Mouse (Mus musculus) midbrain, postnatal 0 days (tissue): ENCODE measurements around the gene Adgra1. TPM values are rescaled to one million over a fixed set of nuclear protein-coding genes. Genes with fewer than 3 reads are reported as not detected.

ENCODE experiments used
- ATAC-seq: fragments of 200-750 bp; cut with Nextera tagmentation; 2 replicates; pipeline ENCODE4 v1.8.0; 2017; ENCODE audit warnings: moderate number of reproducible peaks, mild to moderate bottlenecking, moderate TSS enrichment, moderate library complexity; ENCODE audit not compliant: low FRiP score
- DNase-seq: peaks from one replicate; pipeline ENCODE4 v3.0.0-alpha.2; 2015; ENCODE audit warnings: low spot score
- H3K27ac ChIP-seq: fragments of 300-500 bp; sonication (generic); 2 replicates; pipeline ENCODE4 v1.5.1; 2014; ENCODE audit warnings: low read depth, mild to moderate bottlenecking, low read length, mixed read lengths
- H3K27me3 ChIP-seq: fragments of 300-500 bp; sonication (generic); 2 replicates; pipeline ENCODE4 v1.6.1; 2014; ENCODE audit warnings: low read length, control low read depth, mixed read lengths; ENCODE audit not compliant: insufficient read depth
- H3K36me3 ChIP-seq: fragments of 300-500 bp; sonication (generic); 2 replicates; pipeline ENCODE4 v1.6.1; 2014; ENCODE audit warnings: low read length, control low read depth, mixed read lengths; ENCODE audit not compliant: insufficient read depth
- H3K4me1 ChIP-seq: fragments of 300-500 bp; sonication (generic); 2 replicates; pipeline ENCODE4 v1.6.1; 2014; ENCODE audit warnings: mild to moderate bottlenecking, control low read depth, antibody characterized with exemption, low read length, mixed read lengths; ENCODE audit not compliant: insufficient read depth
- H3K4me2 ChIP-seq: fragments of 300-500 bp; sonication (generic); 2 replicates; pipeline ENCODE4 v1.6.1; 2014; ENCODE audit warnings: low read depth, mild to moderate bottlenecking, low read length, mixed read lengths; ENCODE audit not compliant: poor library complexity, severe bottlenecking
- H3K4me3 ChIP-seq: fragments of 300-500 bp; sonication (generic); 2 replicates; pipeline ENCODE4 v1.5.1; 2014; ENCODE audit warnings: low read depth, mild to moderate bottlenecking, low read length, moderate library complexity
- H3K9ac ChIP-seq: fragments of 300-500 bp; sonication (generic); replicated peaks from 2 replicates; pipeline ENCODE4 v1.6.1; 2014; ENCODE audit warnings: mild to moderate bottlenecking, low read length, moderate library complexity, mixed read lengths; ENCODE audit not compliant: poor library complexity, severe bottlenecking
- H3K9me3 ChIP-seq: fragments of 300-500 bp; sonication (generic); 2 replicates; pipeline ENCODE4 v1.6.1; 2016; ENCODE audit warnings: low read length, control low read depth
- CTCF ChIP-seq: IDR thresholded peaks from 2 replicates; pipeline ENCODE4 v1.5.1; 2016; ENCODE audit warnings: antibody characterized with exemption, mild to moderate bottlenecking
- WGBS: fragments of 180-500 bp; shearing (Covaris S2); extraction: QIAGEN DNeasy Blood & Tissue Kit; methylation state at CpG from one replicate; pipeline ENCODE4 v1.1.7; 2014; 5-methylcytosine and 5-hydroxymethylcytosine counted together
- polyA plus RNA-seq: library from polyadenylated mRNA; unstranded; fragments of >200 nt; fragmentation: Nextera tagmentation; extraction: Ambion mirVana; gene quantifications from 2 replicates; pipeline ENCODE4 v1.2.1, GENCODE M21; 2015
- total RNA-seq: library from RNA; depleted of rRNA; stranded (reverse); fragments of >200 nt; gene quantifications from 2 replicates; pipeline ENCODE4 v1.2.3, GENCODE M21; 2014

The Adgra1 gene
- total and polyA plus RNA-seq, 2 experiments from 2014 or later: 27.8 to 55.3 TPM

GRCm38 (mm10) chr7:139871014-139871413, 37.0 kb downstream of the Adgra1 start:
- no peaks in the 10 kb centered on the region for H3K9me3 ChIP-seq
- H3K4me3 ChIP-seq: no peak overlapping the region
- H3K36me3 ChIP-seq: peaks cover 16% of the 10 kb centered on the region; the same call in 1 of the 2 replicates
- DNase-seq (peak; percentile 58), ATAC-seq (peak; percentile 61; the same call in 1 of the 2 replicates)
- no peaks in the 10 kb centered on the region for H3K27me3 ChIP-seq
- TF ChIP-seq CTCF: no peak
- no peak overlapping the region for H3K9ac ChIP-seq
- 46% methylated on average over 5 of the region's 5 CpGs for WGBS
- H3K4me1 ChIP-seq: no peaks in the 10 kb centered on the region
- H3K4me2 ChIP-seq: no peak overlapping the region
- H3K27ac ChIP-seq: peak overlapping the region; percentile 59; the same call in 1 of the 2 replicates

- Histone ChIP-seq H3K4me2 (no peak overlapping the region), H3K36me3 (peaks cover 18% of the 10 kb centered on the region; the same call in 1 of the 2 replicates), H3K27me3 (no peaks in the 10 kb centered on the region), H3K9ac (no peak overlapping the region), H3K4me1 (no peaks in the 10 kb centered on the region), H3K27ac (no peak overlapping the region), H3K9me3 (no peaks in the 10 kb centered on the region), H3K4me3 (no peak overlapping the region)
- WGBS: 62% methylated on average over 10 of the region's 10 CpGs
- ATAC-seq (peak; percentile 58; the same call in 1 of the 2 replicates), DNase-seq (peak; percentile 81)
- TF ChIP-seq CTCF: peak; percentile 97
Measured at GRCm38 (mm10) chr7:139877167-139877792, 43.3 kb downstream of the Adgra1 start.

- no peak for TF ChIP-seq CTCF
- Histone ChIP-seq H3K27ac (no peak overlapping the region), H3K4me2 (no peak overlapping the region), H3K4me1 (no peaks in the 10 kb centered on the region), H3K36me3 (peaks cover 15% of the 10 kb centered on the region; the same call in 1 of the 2 replicates), H3K9me3 (no peaks in the 10 kb centered on the region), H3K9ac (no peak overlapping the region), H3K4me3 (no peak overlapping the region), H3K27me3 (no peaks in the 10 kb centered on the region)
- WGBS: 53% methylated on average over 5 of the region's 5 CpGs
- no peak for DNase-seq
- no peak for ATAC-seq
Measured at GRCm38 (mm10) chr7:139878122-139878521, 44.1 kb downstream of the Adgra1 start.

GRCm38 (mm10) chr7:139878621-139879020, 44.6 kb downstream of the Adgra1 start:
- Histone ChIP-seq H3K27ac (no peak overlapping the region), H3K4me1 (no peaks in the 10 kb centered on the region), H3K36me3 (peaks cover 15% of the 10 kb centered on the region; the same call in 1 of the 2 replicates), H3K9me3 (no peaks in the 10 kb centered on the region), H3K4me3 (no peak overlapping the region), H3K9ac (no peak overlapping the region), H3K4me2 (no peak overlapping the region), H3K27me3 (no peaks in the 10 kb centered on the region)
- TF ChIP-seq CTCF: no peak
- WGBS: 64% methylated on average over 6 of the region's 6 CpGs
- ATAC-seq (no peak), DNase-seq (no peak)

GRCm38 (mm10) chr7:139883545-139883944, 49.6 kb downstream of the Adgra1 start:
- no peak for DNase-seq
- no peak for TF ChIP-seq CTCF
- WGBS: 78% methylated on average over 4 of the region's 4 CpGs
- Histone ChIP-seq H3K36me3 (no peaks in the 10 kb centered on the region), H3K9ac (no peak overlapping the region), H3K4me1 (no peaks in the 10 kb centered on the region), H3K27ac (no peak overlapping the region), H3K4me3 (no peak overlapping the region), H3K27me3 (no peaks in the 10 kb centered on the region), H3K4me2 (no peak overlapping the region), H3K9me3 (no peaks in the 10 kb centered on the region)
- no peak for ATAC-seq

GRCm38 (mm10) chr7:139891779-139892178, 57.8 kb downstream of the Adgra1 start:
- no peak for TF ChIP-seq CTCF
- WGBS: 74% methylated on average over 5 of the region's 5 CpGs
- no peak for ATAC-seq
- Histone ChIP-seq H3K4me3 (no peak overlapping the region), H3K9me3 (no peaks in the 10 kb centered on the region), H3K4me2 (no peak overlapping the region), H3K27me3 (no peaks in the 10 kb centered on the region; the same call in 1 of the 2 replicates), H3K27ac (no peak overlapping the region), H3K9ac (no peak overlapping the region), H3K36me3 (no peaks in the 10 kb centered on the region), H3K4me1 (peaks cover 14% of the 10 kb centered on the region; the same call in 1 of the 2 replicates)
- no peak for DNase-seq
